Mouse (Mus musculus): ENCODE measurements around the gene Tpbg. TPM values are rescaled to one million over a fixed set of nuclear protein-coding genes. Genes with fewer than 3 reads are reported as not detected.

Gene Tpbg
- polyA plus RNA-seq, 1 experiment from 2014 or later: 4.4 TPM

DNA sequence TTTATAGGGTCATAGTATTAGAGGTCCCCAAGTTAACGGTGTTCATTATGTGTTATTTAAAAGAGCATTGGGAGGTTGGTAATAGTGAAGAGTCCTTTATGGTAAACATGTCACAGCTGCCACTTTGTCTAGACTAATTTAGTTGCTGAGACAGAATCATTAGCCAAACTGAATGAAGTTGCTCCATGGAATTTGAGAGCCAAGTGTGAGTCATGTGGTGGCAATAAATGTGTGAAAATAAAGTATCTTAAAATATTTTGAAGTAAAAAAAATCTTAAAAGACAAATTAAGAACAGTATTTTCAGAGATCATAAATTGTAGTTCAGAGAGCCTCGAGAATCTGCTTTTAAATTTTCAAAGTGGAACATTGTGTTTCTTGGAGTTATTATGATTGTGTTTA, 4.0 kb downstream of the Tpbg start:
- Histone ChIP-seq H3K36me3 (ENCODE audit: insufficient read depth, low read length) (no peaks in the 10 kb centered on the region), H3K9ac (replicated peaks; ENCODE audit: low read depth) (no peak overlapping the region), H3K4me2 (replicated peaks; ENCODE audit: low read depth, low read length) (no peak overlapping the region), H3K4me3 (ENCODE audit: low read depth, low read length) (no peak overlapping the region), H3K27me3 (replicated peaks; ENCODE audit: insufficient read depth, low read length) (no peaks in the 10 kb centered on the region), H3K27ac (ENCODE audit: low read length) (no peak overlapping the region), H3K4me1 (ENCODE audit: insufficient read depth, low read depth, low read length) (no peaks in the 10 kb centered on the region), H3K9me3 (ENCODE audit: low read length) (no peaks in the 10 kb centered on the region)
- DNase-seq (ENCODE audit: low spot score): no peak
- TF ChIP-seq CTCF (IDR thresholded peaks at IDR 0.05) (no peak), EP300 (IDR thresholded peaks at IDR 0.05) (no peak)
- ATAC-seq: no peak
- 81% methylated on average over 2 of the region's 2 CpGs for WGBS

DNA sequence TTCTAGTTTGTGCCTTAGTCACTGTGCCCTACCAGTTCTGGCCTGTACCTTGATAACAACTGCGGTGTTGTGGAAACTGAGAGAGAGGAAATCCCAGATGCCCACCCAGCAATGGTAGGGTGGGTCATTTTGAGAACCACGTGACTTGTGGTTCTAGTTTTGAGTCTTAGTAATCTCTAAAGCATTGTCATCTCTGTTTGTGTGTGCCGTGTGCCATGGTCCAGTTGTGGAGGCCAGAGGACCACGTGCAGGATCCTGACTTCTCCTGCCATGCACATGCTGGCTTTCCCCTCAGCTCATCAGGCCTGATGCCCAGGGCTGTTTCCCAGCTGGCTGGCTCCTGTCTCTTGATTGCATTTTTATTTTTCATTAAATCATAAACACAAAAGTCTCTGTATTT, 12.6 kb downstream of the Tpbg start:
- Histone ChIP-seq H3K4me1 (ENCODE audit: insufficient read depth, low read depth, low read length) (no peaks in the 10 kb centered on the region), H3K9me3 (ENCODE audit: low read length) (no peaks in the 10 kb centered on the region), H3K36me3 (ENCODE audit: insufficient read depth, low read length) (no peaks in the 10 kb centered on the region), H3K27ac (ENCODE audit: low read length) (no peak overlapping the region), H3K4me3 (ENCODE audit: low read depth, low read length) (no peak overlapping the region), H3K9ac (replicated peaks; ENCODE audit: low read depth) (no peak overlapping the region), H3K27me3 (replicated peaks; ENCODE audit: insufficient read depth, low read length) (no peaks in the 10 kb centered on the region), H3K4me2 (replicated peaks; ENCODE audit: low read depth, low read length) (no peak overlapping the region)
- ATAC-seq: no peak
- no peak for DNase-seq (ENCODE audit: low spot score)
- 86% methylated on average over 4 of the region's 4 CpGs for WGBS
- TF ChIP-seq EP300 (IDR thresholded peaks at IDR 0.05) (no peak), CTCF (IDR thresholded peaks at IDR 0.05) (no peak)

DNA sequence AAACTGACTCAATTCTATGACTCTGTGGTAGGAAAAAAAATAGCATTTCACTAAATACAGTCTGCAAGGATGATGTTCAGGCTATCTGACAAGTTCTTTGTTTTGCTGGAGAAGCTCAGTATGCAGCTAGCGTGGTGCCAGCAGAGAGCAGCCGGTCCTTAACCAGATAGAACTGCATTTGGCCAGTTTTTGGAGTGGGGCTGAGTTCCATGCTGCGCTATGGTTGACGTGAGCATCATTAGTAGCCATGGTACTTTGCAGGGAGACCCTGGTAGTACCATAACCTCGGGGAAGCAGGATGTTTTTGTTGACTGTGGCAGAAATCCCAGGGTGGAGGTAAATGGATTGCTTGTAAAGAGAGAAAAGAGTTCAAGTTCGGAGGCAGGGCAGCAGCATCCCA, 14.3 kb downstream of the Tpbg start:
- DNase-seq (ENCODE audit: low spot score) (no peak), ATAC-seq (no peak)
- Histone ChIP-seq H3K4me3 (ENCODE audit: low read depth, low read length) (no peak overlapping the region), H3K4me1 (ENCODE audit: insufficient read depth, low read depth, low read length) (no peaks in the 10 kb centered on the region), H3K9me3 (ENCODE audit: low read length) (no peaks in the 10 kb centered on the region), H3K27ac (ENCODE audit: low read length) (no peak overlapping the region), H3K4me2 (replicated peaks; ENCODE audit: low read depth, low read length) (no peak overlapping the region), H3K36me3 (ENCODE audit: insufficient read depth, low read length) (no peaks in the 10 kb centered on the region), H3K27me3 (replicated peaks; ENCODE audit: insufficient read depth, low read length) (no peaks in the 10 kb centered on the region), H3K9ac (replicated peaks; ENCODE audit: low read depth) (no peak overlapping the region)
- TF ChIP-seq EP300 (IDR thresholded peaks at IDR 0.05): no peak
- TF ChIP-seq CTCF (IDR thresholded peaks at IDR 0.05): no peak
- 72% methylated on average over 6 of the region's 6 CpGs for WGBS

DNA sequence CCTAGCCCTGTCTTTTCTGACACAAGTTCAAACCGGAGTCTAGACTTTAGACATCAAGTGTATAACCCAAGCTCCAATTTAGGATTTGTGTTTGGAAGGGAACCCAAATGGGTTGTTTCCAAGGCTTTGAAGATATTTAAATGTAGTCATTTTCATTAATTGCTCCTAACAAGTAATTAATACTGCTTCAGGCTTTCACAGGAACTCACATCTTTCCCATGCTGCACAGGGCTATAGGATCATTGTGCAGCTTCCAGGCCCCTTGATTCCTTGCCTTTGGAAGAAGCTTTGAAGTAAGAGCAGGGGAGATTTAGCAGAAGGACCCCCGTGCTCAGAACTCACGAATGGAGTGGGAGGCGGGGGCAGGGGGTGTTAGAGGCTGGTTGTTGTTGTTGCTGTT, 18.9 kb downstream of the Tpbg start:
- H3K9ac ChIP-seq (replicated peaks; ENCODE audit: low read depth): no peak overlapping the region
- no peaks in the 10 kb centered on the region for H3K27me3 ChIP-seq (replicated peaks; ENCODE audit: insufficient read depth, low read length)
- TF ChIP-seq EP300 (IDR thresholded peaks at IDR 0.05) (no peak), CTCF (IDR thresholded peaks at IDR 0.05) (no peak)
- 50% methylated on average over 4 of the region's 4 CpGs for WGBS
- no peaks in the 10 kb centered on the region for H3K9me3 ChIP-seq (ENCODE audit: low read length)
- no peak overlapping the region for H3K4me3 ChIP-seq (ENCODE audit: low read depth, low read length)
- H3K4me1 ChIP-seq (ENCODE audit: insufficient read depth, low read depth, low read length): no peaks in the 10 kb centered on the region
- H3K4me2 ChIP-seq (replicated peaks; ENCODE audit: low read depth, low read length): no peak overlapping the region
- no peak overlapping the region for H3K27ac ChIP-seq (ENCODE audit: low read length)
- no peak for DNase-seq (ENCODE audit: low spot score)
- no peak for ATAC-seq
- H3K36me3 ChIP-seq (ENCODE audit: insufficient read depth, low read length): no peaks in the 10 kb centered on the region

DNA sequence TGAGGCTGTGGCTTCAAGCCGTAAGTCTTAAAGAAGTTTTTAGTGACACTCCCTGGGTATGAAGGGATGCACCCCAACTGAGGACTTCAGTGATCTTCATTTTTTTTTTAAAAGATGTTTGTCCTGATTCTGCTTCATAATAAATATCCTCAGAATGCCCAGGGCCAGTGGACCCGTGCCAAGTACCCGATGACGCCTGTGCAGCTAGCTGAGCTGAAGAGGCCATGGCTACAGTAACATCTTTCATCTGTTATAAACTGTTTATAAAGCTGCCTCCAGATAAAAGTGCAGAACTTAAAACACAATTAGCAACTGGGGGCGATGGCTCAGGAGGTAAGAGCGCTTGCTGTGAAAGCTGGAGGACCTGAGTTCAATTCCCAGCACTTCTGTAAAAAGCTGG, 20.4 kb downstream of the Tpbg start:
- no peak overlapping the region for H3K4me2 ChIP-seq (replicated peaks; ENCODE audit: low read depth, low read length)
- H3K27me3 ChIP-seq (replicated peaks; ENCODE audit: insufficient read depth, low read length): no peaks in the 10 kb centered on the region
- TF ChIP-seq EP300 (IDR thresholded peaks at IDR 0.05): no peak
- TF ChIP-seq CTCF (IDR thresholded peaks at IDR 0.05): no peak
- H3K27ac ChIP-seq (ENCODE audit: low read length): no peak overlapping the region
- ATAC-seq (0 out of 2 replicates have a peak, but pooled peaks have one; percentile 14), DNase-seq (ENCODE audit: low spot score) (no peak)
- H3K36me3 ChIP-seq (ENCODE audit: insufficient read depth, low read length): no peaks in the 10 kb centered on the region
- H3K9ac ChIP-seq (replicated peaks; ENCODE audit: low read depth): no peak overlapping the region
- 47% methylated on average over 6 of the region's 6 CpGs for WGBS
- no peak overlapping the region for H3K4me3 ChIP-seq (ENCODE audit: low read depth, low read length)
- no peaks in the 10 kb centered on the region for H3K4me1 ChIP-seq (ENCODE audit: insufficient read depth, low read depth, low read length)
- H3K9me3 ChIP-seq (ENCODE audit: low read length): no peaks in the 10 kb centered on the region

DNA sequence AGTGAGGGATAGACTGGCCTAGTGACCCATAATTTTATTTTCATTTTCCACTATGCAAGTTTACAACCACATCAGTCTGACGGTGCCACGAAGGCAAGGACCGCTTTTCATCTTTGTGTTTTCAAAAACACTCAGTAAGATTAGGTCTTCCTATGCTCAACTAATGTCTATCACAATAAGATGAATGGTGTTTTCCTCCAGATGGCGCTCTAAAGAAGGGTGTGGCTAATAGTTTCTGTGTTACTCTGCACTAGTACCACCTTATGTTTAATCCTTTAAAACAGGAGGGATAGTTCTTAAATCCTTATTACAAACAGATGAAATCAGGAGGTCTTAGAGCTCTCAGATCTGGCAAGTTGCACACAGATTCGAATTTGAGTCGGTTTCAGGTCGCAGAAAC, 30.7 kb downstream of the Tpbg start:
- no peak overlapping the region for H3K27ac ChIP-seq (ENCODE audit: low read length)
- TF ChIP-seq EP300 (IDR thresholded peaks at IDR 0.05) (no peak), CTCF (IDR thresholded peaks at IDR 0.05) (peak; percentile 20; the same call in 1 of the 2 replicates)
- no peak overlapping the region for H3K4me2 ChIP-seq (replicated peaks; ENCODE audit: low read depth, low read length)

DNA sequence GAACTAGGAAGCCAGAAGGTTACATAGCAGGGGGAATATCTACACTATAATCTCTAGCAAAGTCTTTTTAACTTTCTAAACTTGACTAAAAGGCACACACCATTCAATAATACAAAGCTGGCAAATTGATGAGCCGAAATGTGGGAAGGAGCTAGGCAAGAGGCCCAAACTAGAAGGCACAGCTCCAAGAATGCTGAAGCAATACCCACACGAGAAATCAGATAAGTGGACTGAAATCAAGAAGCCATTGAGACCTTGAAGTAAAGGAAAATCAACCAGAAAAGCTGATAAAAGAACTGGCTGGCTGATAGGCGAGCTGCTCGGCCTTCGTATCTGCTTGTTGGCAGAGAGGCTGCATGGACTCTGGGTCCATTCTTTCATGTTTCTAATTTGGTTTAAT, 51.5 kb downstream of the Tpbg start:
- no peak overlapping the region for H3K9ac ChIP-seq (replicated peaks; ENCODE audit: low read depth)
- H3K4me3 ChIP-seq (ENCODE audit: low read depth, low read length): no peak overlapping the region
- WGBS: 58% methylated on average over 5 of the region's 5 CpGs
- H3K27me3 ChIP-seq (replicated peaks; ENCODE audit: insufficient read depth, low read length): no peaks in the 10 kb centered on the region
- TF ChIP-seq EP300 (IDR thresholded peaks at IDR 0.05): no peak
- no peak for TF ChIP-seq CTCF (IDR thresholded peaks at IDR 0.05)
- no peak overlapping the region for H3K4me2 ChIP-seq (replicated peaks; ENCODE audit: low read depth, low read length)
- ATAC-seq (no peak), DNase-seq (ENCODE audit: low spot score) (no peak)
- no peak overlapping the region for H3K27ac ChIP-seq (ENCODE audit: low read length)
- no peaks in the 10 kb centered on the region for H3K36me3 ChIP-seq (ENCODE audit: insufficient read depth, low read length)
- no peaks in the 10 kb centered on the region for H3K4me1 ChIP-seq (ENCODE audit: insufficient read depth, low read depth, low read length)
- H3K9me3 ChIP-seq (ENCODE audit: low read length): no peaks in the 10 kb centered on the region

More for the DNA sequence above, 30.7 kb downstream of the Tpbg start:
- Histone ChIP-seq H3K9ac (replicated peaks; ENCODE audit: low read depth) (no peak overlapping the region), H3K4me3 (ENCODE audit: low read depth, low read length) (no peak overlapping the region), H3K9me3 (ENCODE audit: low read length) (no peaks in the 10 kb centered on the region), H3K36me3 (ENCODE audit: insufficient read depth, low read length) (no peaks in the 10 kb centered on the region), H3K4me1 (ENCODE audit: insufficient read depth, low read depth, low read length) (no peaks in the 10 kb centered on the region), H3K27me3 (replicated peaks; ENCODE audit: insufficient read depth, low read length) (no peaks in the 10 kb centered on the region)
- DNase-seq (ENCODE audit: low spot score): no peak
- no peak for ATAC-seq
- WGBS: 77% methylated on average over 7 of the region's 7 CpGs

Other genes starting within 250 kb of the Tpbg start
- gene Ibtk, start 93.0 kb upstream of the Tpbg start, polyA plus RNA-seq (2015; fragmentation: Nextera tagmentation; extraction: Ambion mirVana): 12.0 and 15.4 TPM in 2 replicates

All from lung, postnatal 0 days (tissue).